Mouse (Mus musculus) embryo, embryonic 11 days (tissue): Measurements from ENCODE around the gene Mapk9.
"Not testable (repeated sequence)": the region's sequence is repeated elsewhere in the genome, so short reads cannot be mapped to it uniquely, and the experiment has no call there.

Experiments used
- DNase-seq: peaks from one replicate; pipeline ENCODE4 v3.0.0-alpha.2; 2015

Gene Mapk9

DNA sequence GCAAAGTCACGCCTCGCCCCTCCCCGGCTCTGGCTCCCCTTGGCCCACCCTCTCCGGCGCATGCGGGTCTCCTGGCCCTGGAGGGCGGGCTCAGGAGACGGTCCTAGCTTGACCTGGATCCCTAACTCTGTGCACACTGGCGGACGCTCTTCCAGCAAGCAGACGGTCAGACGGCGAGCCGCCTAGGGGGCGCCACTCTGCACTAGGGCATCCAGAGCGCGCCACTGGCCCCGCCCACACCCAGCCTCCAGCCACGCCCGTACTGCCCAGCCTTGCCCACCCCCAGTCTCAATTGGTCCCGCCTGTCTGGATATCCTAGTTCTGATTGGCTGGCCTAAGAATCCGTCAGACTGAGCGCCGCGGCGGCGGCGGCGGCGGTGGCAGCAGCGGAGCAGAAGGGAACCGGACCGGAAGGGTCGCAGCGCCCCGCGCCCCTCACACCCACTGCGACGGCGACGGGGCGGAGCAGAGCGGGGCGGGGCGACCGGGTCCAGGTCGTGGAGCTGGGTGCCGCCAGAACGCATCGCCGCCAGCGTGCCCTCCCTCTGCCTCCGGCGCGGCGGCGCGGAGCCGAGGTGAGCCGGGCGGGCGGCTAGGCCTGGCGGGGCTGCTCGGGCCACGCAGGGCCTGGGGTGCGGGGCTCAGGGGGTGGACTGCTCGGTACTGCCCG, at the start of gene Mapk9:
Gene Mapk9, plus strand, starts transcription at position 351 of the 670 bp plus-strand sequence.
- DNase-seq: peak; percentile 97

DNA sequence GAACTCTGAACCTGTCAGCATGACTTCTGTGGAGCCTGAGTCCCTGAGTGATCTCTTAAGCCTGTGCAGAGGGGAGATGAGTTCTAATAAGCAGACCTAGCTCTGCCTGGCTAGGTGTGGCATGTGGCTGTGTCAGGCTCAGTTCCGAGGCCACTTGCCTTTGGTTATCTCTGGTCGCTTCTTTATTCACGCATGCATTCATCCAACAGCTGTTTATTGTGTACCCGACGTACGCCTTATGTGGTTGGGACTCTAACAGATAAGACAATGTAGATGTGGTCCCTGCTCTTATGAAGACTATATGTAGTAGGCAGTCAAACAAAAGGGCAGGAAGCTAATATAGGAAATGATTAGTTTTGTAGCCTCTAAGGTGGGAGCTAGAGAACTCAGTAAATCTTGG, 47.6 kb upstream of the Mapk9 start:
- DNase-seq: no peak

DNA sequence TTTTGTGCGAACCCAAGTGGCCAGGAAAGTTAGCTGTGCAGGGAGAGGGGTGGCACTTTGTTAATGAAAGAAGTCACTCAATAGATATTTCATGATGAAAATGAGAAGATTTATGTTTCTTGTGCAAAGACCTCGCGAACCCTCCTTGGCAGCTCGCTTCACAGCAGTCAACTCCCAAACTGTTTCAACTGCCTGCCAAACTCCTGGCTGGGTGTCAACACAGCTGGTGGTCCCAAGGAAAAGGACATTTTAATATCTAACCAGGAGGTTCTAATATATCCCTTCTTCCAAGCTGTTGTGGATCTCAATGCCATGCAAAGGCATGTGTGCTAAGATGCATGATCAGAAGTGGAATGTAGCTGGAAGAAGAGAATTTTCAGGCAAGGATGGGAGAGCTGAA, 45.0 kb upstream of the Mapk9 start:
- DNase-seq: no peak

DNA sequence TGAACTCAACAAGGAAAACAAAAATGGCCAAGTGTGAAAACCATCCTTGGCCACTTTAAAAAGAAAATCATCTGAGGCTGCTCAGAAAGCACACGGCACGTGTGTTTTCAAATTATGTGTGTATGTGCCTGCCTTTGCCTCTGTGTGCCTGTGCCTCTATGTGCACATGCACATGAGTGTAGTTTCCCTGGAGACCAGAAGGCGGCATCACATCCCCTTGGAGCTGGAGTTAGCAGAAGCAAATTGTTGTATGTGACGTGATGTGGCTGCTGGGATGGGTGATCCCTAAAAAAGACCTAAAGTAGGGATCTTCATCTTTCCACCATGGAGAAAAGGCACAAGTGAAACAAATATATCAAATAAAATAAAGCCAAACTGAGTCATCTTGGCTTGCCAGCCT, 42.8 kb upstream of the Mapk9 start:
- DNase-seq: no peak

DNA sequence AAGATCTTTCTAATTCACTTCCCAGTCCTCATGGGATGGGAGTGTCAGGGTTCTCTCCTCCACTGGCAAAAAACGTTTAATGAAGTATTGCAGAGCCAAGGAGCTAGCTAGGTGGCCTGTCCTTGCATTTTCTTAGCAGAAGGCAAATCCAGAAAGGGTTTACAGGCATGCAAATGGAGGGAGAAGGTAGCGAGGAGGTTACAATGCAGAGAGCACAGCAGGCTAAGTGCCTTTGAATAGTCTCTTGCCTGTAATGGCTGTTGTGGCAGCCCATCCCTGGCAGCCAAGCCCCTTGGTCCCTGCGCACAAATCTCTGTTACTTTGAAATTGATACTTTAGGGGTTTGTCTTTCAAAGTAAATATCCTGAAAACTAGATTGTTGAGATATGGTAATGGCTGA, 40.3 kb upstream of the Mapk9 start:
- DNase-seq: no peak

DNA sequence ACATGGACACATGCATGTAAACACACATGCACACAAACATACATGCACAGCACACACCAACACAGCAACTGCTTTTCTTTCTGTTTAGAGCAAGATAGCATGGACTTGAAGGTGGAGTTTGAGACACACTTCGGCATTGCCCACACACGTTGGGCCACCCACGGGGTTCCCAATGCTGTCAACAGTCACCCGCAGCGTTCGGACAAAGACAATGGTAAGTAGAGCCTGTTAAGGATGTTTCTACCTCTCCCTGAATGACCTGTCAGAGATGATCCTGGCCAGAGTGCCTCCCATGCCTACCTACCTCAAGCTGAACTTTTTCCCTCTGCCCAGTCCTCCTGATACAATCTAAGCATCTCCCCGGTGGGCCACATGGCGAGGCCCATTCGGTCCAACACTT, 37.6 kb upstream of the Mapk9 start:
- no peak for DNase-seq

DNA sequence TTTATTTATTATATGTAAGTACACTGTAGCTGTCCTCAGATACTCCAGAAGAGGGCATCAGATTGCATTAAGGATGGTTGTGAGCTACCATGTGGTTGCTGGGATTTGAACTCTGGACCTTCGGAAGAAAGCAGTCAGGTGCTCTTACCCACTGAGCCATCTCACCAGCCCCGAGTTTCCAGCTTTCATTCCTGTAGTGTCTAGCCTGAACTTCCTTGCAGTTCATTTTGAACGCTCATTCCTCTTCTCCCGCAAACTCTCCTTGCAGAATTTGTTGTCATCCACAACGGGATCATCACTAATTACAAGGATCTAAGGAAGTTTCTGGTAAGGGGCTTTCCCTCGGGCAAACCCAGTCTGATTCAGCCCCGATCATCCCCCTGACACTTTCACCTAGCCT, 35.9 kb upstream of the Mapk9 start:
- DNase-seq: not testable (repeated sequence)

DNA sequence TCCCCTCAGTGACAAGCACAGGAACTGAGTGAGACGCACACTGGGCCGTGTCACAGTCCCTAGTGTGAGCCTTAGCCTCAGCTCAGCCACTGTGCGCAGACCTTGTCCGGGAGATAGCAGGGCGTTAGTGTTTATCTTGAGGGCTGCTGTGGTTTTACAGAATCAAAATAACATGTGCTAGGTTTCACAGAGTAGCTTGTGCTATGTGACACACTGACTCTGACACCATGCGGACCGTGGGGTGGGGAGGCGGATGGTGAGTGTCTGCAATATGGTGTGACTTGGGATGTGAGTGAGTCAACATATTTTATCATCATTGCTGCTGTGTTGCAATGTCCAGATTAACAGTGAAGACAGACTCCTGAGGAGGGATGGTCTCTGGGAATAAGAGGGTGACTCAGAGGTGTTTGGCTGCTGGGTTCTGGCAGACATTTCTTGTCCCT, 35.4 kb upstream of the Mapk9 start:
- DNase-seq: no peak

DNA sequence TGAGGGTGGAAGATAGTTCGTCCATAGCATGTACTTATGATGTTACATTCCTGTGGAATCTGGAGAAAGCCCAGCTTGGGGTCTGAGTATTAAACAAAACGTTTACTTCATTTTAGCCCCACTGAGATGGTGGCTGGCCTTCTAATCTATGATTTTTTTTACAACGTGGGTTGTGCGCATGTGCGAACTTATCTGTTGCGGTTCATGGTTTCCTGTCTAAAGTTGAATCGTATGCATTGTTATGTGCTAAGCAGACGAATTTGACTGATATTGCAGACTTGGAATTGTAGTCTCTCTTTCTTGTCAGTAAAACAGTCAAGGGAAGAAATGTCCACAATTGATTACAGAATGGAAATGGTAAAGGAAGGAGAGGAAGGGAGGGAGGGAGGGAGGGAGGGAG, 34.7 kb upstream of the Mapk9 start:
- DNase-seq: no peak

DNA sequence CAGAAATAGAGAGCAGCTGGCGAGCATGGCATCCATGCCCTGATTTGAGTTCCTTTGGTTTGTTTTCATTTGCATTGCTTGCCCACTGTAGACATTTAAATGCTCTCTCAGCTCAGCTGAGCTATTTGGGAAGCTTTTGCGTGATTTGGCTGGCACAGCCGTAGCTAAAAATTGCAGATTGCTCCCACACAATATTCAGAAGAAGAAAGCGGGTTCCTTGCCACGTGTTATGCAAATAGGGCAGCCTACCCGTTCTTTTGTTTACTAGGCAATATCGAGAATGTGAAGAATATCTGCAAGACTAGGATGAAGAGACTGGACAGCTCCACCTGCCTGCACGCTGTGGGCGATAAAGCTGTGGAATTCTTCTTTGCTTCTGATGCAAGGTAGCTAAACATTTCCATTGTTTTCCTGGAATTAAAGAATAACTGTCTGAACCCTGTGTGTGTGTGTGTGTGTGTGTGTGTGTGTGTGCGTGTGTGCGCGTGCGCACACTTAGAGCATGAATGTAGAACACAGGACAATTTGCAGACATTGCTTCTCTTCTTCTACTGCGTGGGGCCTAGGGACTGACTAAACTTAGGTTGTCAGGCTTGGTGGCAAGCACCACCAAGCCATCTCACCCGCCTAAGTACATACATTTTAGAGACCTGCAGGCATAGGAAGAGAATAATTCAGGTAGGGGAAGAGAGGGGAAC, 27.5 kb upstream of the Mapk9 start:
- no peak for DNase-seq

DNA sequence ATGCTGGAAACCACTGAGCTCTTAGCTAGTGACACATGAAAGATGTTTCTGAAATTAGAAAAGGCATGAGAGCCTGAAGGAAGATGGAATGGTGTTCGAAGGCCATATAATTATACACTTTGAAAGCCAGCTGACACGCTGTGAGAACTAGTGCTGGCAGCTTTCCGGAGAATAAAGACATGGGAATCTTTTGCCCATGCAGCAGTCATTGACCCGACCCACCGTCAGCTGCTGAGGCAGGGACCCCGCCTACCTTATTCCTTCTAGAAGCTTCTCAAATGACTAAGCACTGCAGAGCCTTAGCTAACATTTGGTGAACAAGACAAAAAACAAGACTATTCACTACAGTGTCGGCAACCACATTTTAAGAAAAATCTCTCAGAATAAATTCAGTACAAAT, 26.9 kb upstream of the Mapk9 start:
- no peak for DNase-seq

DNA sequence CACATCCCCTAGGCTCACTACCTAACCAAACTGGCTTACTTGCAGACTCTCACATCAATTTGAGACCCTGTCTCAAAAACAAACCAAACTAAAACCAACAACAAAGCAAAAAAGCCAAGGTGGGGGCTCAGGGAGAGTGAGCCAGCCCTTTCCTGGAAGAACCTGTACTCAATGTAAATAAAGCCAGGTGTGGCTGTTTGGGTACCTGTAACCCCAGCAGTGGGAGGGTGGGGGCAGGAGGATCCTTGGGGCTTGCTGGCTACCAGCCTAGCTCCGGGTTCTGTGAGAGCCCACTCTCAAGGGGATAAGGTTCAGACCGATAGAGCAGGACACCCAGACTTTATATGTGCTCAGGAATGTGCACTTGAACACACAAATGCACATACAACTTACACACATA, 25.6 kb upstream of the Mapk9 start:
- no peak for DNase-seq

DNA sequence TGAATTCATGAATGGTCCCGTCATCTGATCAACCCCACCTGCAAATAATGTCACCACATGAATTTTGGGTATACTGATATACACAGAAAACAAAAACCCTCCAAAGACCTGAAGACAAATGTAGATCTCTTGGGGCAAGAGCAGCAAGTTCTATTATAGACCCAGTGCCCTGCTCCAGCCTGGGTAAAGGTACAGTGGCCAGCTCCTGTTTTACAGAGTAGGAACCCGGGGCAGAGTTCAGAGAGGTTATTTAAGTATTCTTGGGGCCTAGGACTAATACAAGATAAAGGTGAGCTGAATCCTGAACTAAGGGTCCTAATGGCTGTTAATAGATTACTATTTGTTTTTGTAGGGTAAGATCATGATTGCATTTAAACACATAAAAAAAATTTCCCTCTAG, 25.0 kb upstream of the Mapk9 start:
- DNase-seq: no peak

DNA sequence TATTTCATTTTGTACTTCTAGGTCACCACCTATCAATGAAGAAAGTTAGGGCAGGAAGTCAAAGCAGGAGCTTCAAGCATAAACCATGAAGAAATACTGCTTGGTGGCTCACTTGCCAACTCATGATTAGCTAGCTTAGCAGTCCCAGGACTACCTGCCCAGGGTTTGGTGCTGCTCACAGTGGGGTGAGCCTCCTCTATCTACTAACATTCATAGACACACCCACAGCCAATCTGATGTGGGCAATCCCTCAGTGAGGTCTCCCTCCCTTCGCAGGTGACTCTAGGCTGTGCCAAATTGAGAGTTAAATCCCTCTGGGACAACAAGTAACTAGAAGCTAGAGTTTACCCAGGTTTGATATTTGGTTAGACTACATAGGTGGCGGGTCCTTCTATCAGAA, 24.2 kb upstream of the Mapk9 start:
- no peak for DNase-seq

DNA sequence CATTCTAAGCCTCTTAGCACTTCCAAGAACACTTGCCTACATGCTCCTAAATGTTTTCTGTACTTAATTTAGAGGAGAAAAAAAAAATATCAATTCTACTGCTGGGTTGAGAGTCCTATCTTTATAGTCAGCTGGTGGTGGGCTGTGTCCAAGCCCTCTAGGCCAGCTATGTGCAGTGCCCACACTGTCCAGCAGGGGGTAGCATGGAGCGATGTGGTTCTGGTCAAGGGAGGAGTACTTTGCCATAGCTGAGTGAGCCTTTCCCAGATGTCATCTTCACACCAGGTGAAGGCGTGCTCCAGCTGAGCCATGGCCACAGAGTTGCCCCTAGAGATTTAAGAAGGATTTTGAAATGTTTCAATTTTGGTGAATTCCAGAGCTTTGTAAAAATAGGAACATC, 21.7 kb upstream of the Mapk9 start:
- peak; percentile 61 for DNase-seq

DNA sequence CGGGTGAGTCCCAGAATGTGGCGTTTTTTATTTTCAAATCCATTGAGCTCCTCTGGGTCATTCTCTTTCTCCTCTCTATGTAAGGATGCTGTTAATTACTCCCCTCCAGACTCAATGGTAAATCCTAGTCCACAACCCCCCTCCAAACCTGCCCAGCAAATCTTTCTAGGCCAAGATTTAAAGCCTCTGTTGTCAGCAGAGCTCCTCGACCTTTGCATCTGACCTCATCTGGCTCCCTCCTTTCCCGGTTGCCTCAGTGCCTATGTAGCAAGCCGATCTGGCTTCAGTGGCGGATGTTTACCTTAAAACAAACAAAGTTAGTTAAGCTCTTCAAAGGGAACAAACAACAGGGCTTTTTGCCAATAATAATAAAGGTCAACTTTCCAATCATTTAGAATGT, 19.3 kb upstream of the Mapk9 start:
- peak; percentile 43 for DNase-seq

DNA sequence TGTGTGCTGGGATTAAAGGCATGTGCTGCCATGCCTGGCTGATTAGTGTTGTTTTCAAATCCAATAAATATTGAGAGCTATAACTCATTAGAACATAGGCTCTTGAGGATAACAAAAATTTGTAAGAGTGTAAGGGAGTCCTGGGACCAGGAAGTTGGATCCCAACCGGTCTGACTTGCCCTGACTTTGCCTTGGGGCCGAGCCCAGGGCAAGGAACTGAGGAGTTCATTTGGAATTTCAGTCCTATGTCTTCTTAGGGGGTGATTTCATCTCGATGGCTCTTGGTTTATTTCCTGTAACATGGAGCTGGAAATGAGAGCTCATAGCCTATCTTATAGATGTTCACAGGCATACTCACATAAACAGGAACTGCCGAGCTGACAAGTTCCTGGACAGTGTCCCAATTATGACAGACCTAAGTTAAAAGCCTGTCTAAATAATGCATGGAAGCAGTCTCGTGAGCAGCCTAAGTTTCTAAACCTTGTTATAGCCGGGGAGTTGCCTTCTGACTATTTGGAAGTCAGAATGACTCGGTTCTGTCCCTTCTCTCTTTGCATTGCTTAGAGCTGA, 17.3 kb upstream of the Mapk9 start:
- DNase-seq: no peak

DNA sequence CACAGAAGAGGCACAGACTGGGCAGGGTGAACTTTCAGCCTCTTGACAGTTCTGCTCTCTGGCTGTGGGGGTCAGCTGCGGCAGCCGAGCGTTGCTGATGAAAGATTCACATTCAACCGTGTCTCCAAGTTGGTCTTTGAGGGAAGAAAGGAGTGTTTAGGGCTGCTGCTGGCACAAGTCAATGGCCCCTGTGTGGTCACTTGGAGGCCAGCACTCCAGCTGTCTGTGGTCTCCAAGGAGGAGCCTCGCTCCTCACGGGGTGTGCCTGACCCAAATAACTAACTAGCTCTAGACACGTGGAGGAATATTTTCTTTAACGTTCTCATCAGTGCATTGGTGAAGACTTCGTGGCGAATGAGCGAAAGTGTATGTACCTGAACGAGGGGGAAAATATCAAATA, 14.6 kb upstream of the Mapk9 start:
- DNase-seq: no peak

DNA sequence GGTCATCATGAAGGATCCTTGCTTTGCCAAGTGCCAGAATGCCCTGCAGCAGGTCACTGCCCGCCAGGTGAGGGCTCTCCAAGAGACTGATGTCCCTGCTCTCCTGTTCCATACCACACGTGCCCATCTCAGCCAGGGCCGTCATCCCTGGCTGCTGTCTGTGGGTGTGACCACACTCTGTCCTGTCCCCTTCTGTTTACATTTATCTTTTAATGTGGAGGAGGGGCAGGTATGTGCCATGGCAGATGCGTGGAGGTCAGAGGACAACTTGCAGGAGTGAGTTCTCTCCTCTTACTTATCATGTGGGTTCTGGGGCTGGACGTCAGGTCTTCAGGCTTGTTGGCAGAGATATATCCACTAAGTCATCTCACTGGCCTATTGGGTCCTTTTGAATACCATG, 13.6 kb upstream of the Mapk9 start:
- DNase-seq: no peak

DNA sequence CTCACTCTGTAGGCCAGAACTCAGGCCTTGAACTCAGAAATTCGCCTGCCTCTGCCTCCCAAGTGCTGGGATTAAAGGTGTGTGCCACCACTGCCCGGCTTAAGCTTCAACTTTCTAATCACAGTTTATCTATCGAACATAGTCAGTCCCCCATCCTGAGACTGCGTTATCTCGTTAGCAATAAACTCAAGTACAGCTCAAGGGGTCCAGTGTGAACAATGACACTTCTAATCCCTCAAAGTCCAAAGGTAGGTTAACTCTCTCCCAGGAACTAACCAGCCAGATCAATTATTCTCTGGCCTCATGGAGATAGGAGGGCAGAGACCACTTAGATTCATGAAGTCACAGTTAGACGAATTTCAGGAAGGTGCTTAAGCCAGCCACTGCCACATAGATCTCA, 12.3 kb upstream of the Mapk9 start:
- DNase-seq: no peak

DNA sequence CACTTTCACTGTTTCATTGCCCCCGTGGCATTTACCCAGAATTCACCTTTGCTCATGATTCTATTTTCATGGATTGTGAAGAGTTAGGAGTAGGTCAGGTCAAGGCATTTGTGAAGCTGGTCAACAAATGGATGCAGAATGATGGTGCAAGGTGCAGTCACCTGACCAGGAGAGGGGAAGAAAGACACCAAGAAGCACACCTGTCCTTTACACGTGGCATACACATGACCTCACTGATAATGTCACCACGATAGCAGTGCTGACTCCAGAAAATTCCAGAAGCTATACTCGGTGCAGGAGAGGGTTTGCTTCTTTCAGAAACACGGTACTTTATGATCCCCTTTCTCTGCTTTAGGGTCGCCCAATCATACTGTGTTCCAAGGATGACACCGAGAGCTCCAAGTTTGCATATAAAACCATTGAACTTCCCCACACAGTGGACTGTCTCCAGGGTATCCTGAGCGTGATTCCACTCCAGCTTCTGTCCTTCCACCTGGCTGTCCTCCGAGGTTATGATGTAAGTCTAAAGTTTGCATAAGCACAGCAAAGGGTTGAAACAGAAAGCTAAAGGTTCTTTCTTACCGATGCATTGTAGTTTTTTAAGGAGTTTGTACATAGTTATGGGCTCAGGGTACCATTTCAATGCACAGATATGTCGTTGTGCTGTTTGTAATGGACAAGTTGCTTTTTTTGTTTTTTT, 11.1 kb upstream of the Mapk9 start:
- no peak for DNase-seq

DNA sequence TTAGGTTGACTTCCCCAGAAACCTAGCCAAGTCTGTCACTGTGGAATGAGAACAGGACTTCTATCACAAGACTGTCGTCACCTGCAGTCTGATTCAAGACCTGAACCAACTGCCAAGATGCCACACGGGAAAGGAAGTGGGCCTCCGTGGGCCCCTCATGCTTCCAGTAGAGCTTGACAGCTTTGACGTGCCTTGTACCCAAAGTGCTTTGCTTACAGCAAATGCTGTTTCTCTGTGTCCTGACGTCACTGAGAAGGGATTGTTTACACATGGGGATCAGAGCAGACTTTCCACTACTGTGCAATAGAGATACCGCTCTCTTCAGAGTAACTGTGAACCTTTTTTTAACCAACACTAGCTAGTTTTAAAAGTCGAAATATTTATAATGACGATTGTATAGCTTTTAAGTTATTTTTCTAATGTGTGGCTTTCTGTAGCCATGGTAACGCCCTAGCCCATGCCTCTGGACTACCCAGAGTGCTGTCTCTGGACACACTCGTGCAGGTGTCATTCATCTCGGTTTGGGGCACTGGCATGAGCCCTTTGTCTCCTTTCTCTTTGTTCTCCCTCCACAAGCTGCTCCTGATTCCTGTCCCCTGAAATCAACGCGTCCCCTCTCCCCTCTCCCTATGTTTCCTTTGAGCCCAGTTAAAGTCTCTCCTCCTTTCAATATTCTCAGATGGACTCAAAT, 8.7 kb upstream of the Mapk9 start:
- no peak for DNase-seq

DNA sequence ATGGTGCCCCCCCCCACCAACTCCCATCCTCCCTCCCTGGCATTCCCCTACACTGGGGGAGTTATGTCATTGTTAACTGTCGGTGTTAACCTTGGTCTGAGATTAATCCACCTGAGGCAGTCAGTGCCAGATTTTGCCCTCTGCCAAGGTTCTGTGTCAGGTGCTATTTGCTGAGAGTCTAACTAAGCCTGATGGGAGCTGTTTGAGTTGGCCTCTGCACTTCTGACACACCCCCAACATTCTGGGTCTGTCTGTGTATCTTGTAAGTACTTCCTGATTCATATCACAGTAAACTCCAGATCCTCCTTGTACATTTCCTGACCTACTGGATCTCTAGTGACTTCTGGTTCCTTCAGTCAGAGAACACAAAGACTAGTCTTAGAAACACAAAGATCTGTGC, 5.9 kb upstream of the Mapk9 start:
- DNase-seq: no peak
